Mouse (Mus musculus) midbrain, postnatal 0 days (tissue): ENCODE measurements at regions not wholly inside any gene's neighbourhood (a gene's known extent, or its start where the extent isn't known, plus 50 kb on each side); places are given as distances from the start of the nearest gene placed in this dataset.

Experiments
- ATAC-seq: fragments of 200-750 bp; cut with Nextera tagmentation; 2 replicates; pipeline ENCODE4 v1.8.0; 2017; ENCODE audit warnings: moderate number of reproducible peaks, mild to moderate bottlenecking, moderate TSS enrichment, moderate library complexity; ENCODE audit not compliant: low FRiP score
- DNase-seq: peaks from one replicate; pipeline ENCODE4 v3.0.0-alpha.2; 2015; ENCODE audit warnings: low spot score
- H3K27ac ChIP-seq: fragments of 300-500 bp; sonication (generic); 2 replicates; pipeline ENCODE4 v1.5.1; 2014; ENCODE audit warnings: low read depth, mild to moderate bottlenecking, low read length, mixed read lengths
- H3K27me3 ChIP-seq: fragments of 300-500 bp; sonication (generic); 2 replicates; pipeline ENCODE4 v1.6.1; 2014; ENCODE audit warnings: low read length, control low read depth, mixed read lengths; ENCODE audit not compliant: insufficient read depth
- H3K36me3 ChIP-seq: fragments of 300-500 bp; sonication (generic); 2 replicates; pipeline ENCODE4 v1.6.1; 2014; ENCODE audit warnings: low read length, control low read depth, mixed read lengths; ENCODE audit not compliant: insufficient read depth
- H3K4me1 ChIP-seq: fragments of 300-500 bp; sonication (generic); 2 replicates; pipeline ENCODE4 v1.6.1; 2014; ENCODE audit warnings: mild to moderate bottlenecking, control low read depth, antibody characterized with exemption, low read length, mixed read lengths; ENCODE audit not compliant: insufficient read depth
- H3K4me2 ChIP-seq: fragments of 300-500 bp; sonication (generic); 2 replicates; pipeline ENCODE4 v1.6.1; 2014; ENCODE audit warnings: low read depth, mild to moderate bottlenecking, low read length, mixed read lengths; ENCODE audit not compliant: poor library complexity, severe bottlenecking
- H3K4me3 ChIP-seq: fragments of 300-500 bp; sonication (generic); 2 replicates; pipeline ENCODE4 v1.5.1; 2014; ENCODE audit warnings: low read depth, mild to moderate bottlenecking, low read length, moderate library complexity
- H3K9ac ChIP-seq: fragments of 300-500 bp; sonication (generic); replicated peaks from 2 replicates; pipeline ENCODE4 v1.6.1; 2014; ENCODE audit warnings: mild to moderate bottlenecking, low read length, moderate library complexity, mixed read lengths; ENCODE audit not compliant: poor library complexity, severe bottlenecking
- H3K9me3 ChIP-seq: fragments of 300-500 bp; sonication (generic); 2 replicates; pipeline ENCODE4 v1.6.1; 2016; ENCODE audit warnings: low read length, control low read depth
- CTCF ChIP-seq: IDR thresholded peaks from 2 replicates; pipeline ENCODE4 v1.5.1; 2016; ENCODE audit warnings: antibody characterized with exemption, mild to moderate bottlenecking
- WGBS: fragments of 180-500 bp; shearing (Covaris S2); extraction: QIAGEN DNeasy Blood & Tissue Kit; methylation state at CpG from one replicate; pipeline ENCODE4 v1.1.7; 2014; 5-methylcytosine and 5-hydroxymethylcytosine counted together

- ATAC-seq: no peak
- H3K4me1 ChIP-seq: 0 out of 2 replicates have a peak, but pooled peaks cover 4% of the 10 kb centered on the region
- TF ChIP-seq CTCF: no peak
- H3K9ac ChIP-seq: no peak overlapping the region
- H3K4me3 ChIP-seq: no peak overlapping the region
- H3K4me2 ChIP-seq: no peak overlapping the region
- no peaks in the 10 kb centered on the region for H3K9me3 ChIP-seq
- H3K36me3 ChIP-seq: no peaks in the 10 kb centered on the region
- 88% methylated on average over 9 of the region's 9 CpGs for WGBS
- H3K27me3 ChIP-seq: no peaks in the 10 kb centered on the region
- no peak for DNase-seq
- no peak overlapping the region for H3K27ac ChIP-seq
Measured at GRCm38 (mm10) chr3:107387314-107388087, 54.0 kb upstream of the Rbm15 start.

- H3K4me3 ChIP-seq: no peak overlapping the region
- no peak overlapping the region for H3K27ac ChIP-seq
- no peak for ATAC-seq
- H3K9ac ChIP-seq: no peak overlapping the region
- H3K9me3 ChIP-seq: no peaks in the 10 kb centered on the region
- H3K4me1 ChIP-seq: 0 out of 2 replicates have a peak, but pooled peaks cover 4% of the 10 kb centered on the region
- WGBS: 50% methylated on average over 6 of the region's 6 CpGs
- DNase-seq: peak; percentile 21
- H3K4me2 ChIP-seq: no peak overlapping the region
- H3K36me3 ChIP-seq: no peaks in the 10 kb centered on the region
- TF ChIP-seq CTCF: no peak
- H3K27me3 ChIP-seq: no peaks in the 10 kb centered on the region
Measured at GRCm38 (mm10) chr3:107386432-107386831, 53.0 kb upstream of the Rbm15 start.
